8 mouse cellular contexts compared by ENCODE assay signal in genomic region chr13:38346096-38346915, GRCm38 (mm10). TPM values are rescaled to one million over a fixed set of nuclear protein-coding genes. Genes with fewer than 3 reads are reported as not detected.
DNase-seq lines count a peak whose midpoint lies in the region; ATAC-seq and TF ChIP-seq lines count a peak whose summit lies in the region.

No protein-coding gene starts in this region.

- no peak for ATAC-seq in lung, embryonic 14.5 days (ENCODE audit: insufficient read depth)
- no peak for ATAC-seq in embryonic facial prominence, embryonic 13.5 days (ENCODE audit: insufficient number of reproducible peaks, insufficient read depth, low FRiP score, low TSS enrichment, low read depth)
- ATAC-seq in liver, embryonic 12.5 days = no peak
- ATAC-seq in stomach, embryonic 15.5 days (ENCODE audit: insufficient read depth, low FRiP score, low read depth) = no peak

- under 1% methylated on average over 62 of the region's 63 CpGs for WGBS in lung, embryonic 14.5 days
- WGBS in embryonic facial prominence, embryonic 13.5 days = under 1% methylated on average over 63 of the region's 63 CpGs
- 1% methylated on average over 63 of the region's 63 CpGs for WGBS in hindbrain, embryonic 10.5 days
- WGBS in liver, embryonic 12.5 days (ENCODE audit: insufficient replicate concordance) = 2% methylated on average over 62 of the region's 63 CpGs
- 1% methylated on average over 60 of the region's 63 CpGs for WGBS in stomach, embryonic 15.5 days

- no peak overlapping the region for H3K9ac ChIP-seq in lung, embryonic 14.5 days
- peak overlapping the region; percentile 72 for H3K9ac ChIP-seq in embryonic facial prominence, embryonic 13.5 days
- H3K9ac ChIP-seq in liver, embryonic 12.5 days = no peak overlapping the region
- H3K9ac ChIP-seq in stomach, embryonic 15.5 days = no peak overlapping the region

- TF ChIP-seq CTCF in lung, embryonic 14.5 days (IDR thresholded peaks at IDR 0.05; ENCODE audit: low read depth) = no peak

- H3K27ac ChIP-seq in lung, embryonic 14.5 days (ENCODE audit: low read depth) = no peak overlapping the region
- H3K27ac ChIP-seq in embryonic facial prominence, embryonic 13.5 days = no peak overlapping the region
- peak overlapping the region; percentile 77 for H3K27ac ChIP-seq in hindbrain, embryonic 10.5 days
- no peak overlapping the region for H3K27ac ChIP-seq in liver, embryonic 12.5 days
- H3K27ac ChIP-seq in stomach, embryonic 15.5 days = no peak overlapping the region

- intact Hi-C loops in left cerebral cortex, postnatal 36 days (cut with DNase I) = no loop called here

- H3K9me3 ChIP-seq in lung, embryonic 14.5 days (ENCODE audit: low read depth, low read length) = no peaks in the 10 kb centered on the region
- H3K9me3 ChIP-seq in embryonic facial prominence, embryonic 13.5 days = no peaks in the 10 kb centered on the region
- H3K9me3 ChIP-seq in hindbrain, embryonic 10.5 days = no peaks in the 10 kb centered on the region
- H3K9me3 ChIP-seq in liver, embryonic 12.5 days (replicated peaks) = no peaks in the 10 kb centered on the region
- no peaks in the 10 kb centered on the region for H3K9me3 ChIP-seq in stomach, embryonic 15.5 days

- H3K4me2 ChIP-seq in lung, embryonic 14.5 days = peak overlapping the region; percentile 65
- peak overlapping the region; percentile 89 for H3K4me2 ChIP-seq in embryonic facial prominence, embryonic 13.5 days
- peak overlapping the region; percentile 63 for H3K4me2 ChIP-seq in liver, embryonic 12.5 days
- H3K4me2 ChIP-seq in stomach, embryonic 15.5 days = peak overlapping the region; percentile 96

- H3K27me3 ChIP-seq in lung, embryonic 14.5 days (ENCODE audit: insufficient read depth, low read length) = peaks cover 56% of the 10 kb centered on the region
- H3K27me3 ChIP-seq in embryonic facial prominence, embryonic 13.5 days = peaks cover 61% of the 10 kb centered on the region
- peaks cover 71% of the 10 kb centered on the region for H3K27me3 ChIP-seq in hindbrain, embryonic 10.5 days (ENCODE audit: insufficient read depth, poor library complexity, severe bottlenecking)
- H3K27me3 ChIP-seq in liver, embryonic 12.5 days (replicated peaks) = peaks cover 73% of the 10 kb centered on the region
- H3K27me3 ChIP-seq in stomach, embryonic 15.5 days (replicated peaks) = peaks cover 46% of the 10 kb centered on the region

- peaks cover 12% of the 10 kb centered on the region; the same call in 1 of the 2 replicates for H3K4me1 ChIP-seq in lung, embryonic 14.5 days (ENCODE audit: insufficient read depth)
- H3K4me1 ChIP-seq in embryonic facial prominence, embryonic 13.5 days = peaks cover 43% of the 10 kb centered on the region
- H3K4me1 ChIP-seq in hindbrain, embryonic 10.5 days (replicated peaks) = peaks cover 40% of the 10 kb centered on the region
- peaks cover 18% of the 10 kb centered on the region; the same call in 1 of the 2 replicates for H3K4me1 ChIP-seq in liver, embryonic 12.5 days
- peaks cover 25% of the 10 kb centered on the region for H3K4me1 ChIP-seq in stomach, embryonic 15.5 days

- DNase-seq in lung, embryonic 14.5 days = peak; percentile 28
- no peak for DNase-seq in lung, postnatal 36 days
- peak; percentile 60 for DNase-seq in hindbrain, embryonic 10.5 days (ENCODE audit: low spot score)
- no peak for DNase-seq in T-cell, adult 2 months (ENCODE audit: low spot score)
- DNase-seq in left cerebral cortex, postnatal 36 days (ENCODE audit: low spot score in 2 of 2) = no peak

- no peaks in the 10 kb centered on the region for H3K36me3 ChIP-seq in lung, embryonic 14.5 days (ENCODE audit: insufficient read depth)
- H3K36me3 ChIP-seq in embryonic facial prominence, embryonic 13.5 days = no peaks in the 10 kb centered on the region
- no peaks in the 10 kb centered on the region for H3K36me3 ChIP-seq in hindbrain, embryonic 10.5 days
- no peaks in the 10 kb centered on the region for H3K36me3 ChIP-seq in liver, embryonic 12.5 days
- H3K36me3 ChIP-seq in stomach, embryonic 15.5 days = no peaks in the 10 kb centered on the region

- H3K4me3 ChIP-seq in lung, embryonic 14.5 days (ENCODE audit: low read depth, low read length) = peak overlapping the region; percentile 40
- H3K4me3 ChIP-seq in embryonic facial prominence, embryonic 13.5 days = peak overlapping the region; percentile 55
- peak overlapping the region; percentile 58 for H3K4me3 ChIP-seq in hindbrain, embryonic 10.5 days
- peak overlapping the region; percentile 41 for H3K4me3 ChIP-seq in liver, embryonic 12.5 days
- H3K4me3 ChIP-seq in stomach, embryonic 15.5 days (replicated peaks) = peak overlapping the region; percentile 46

RNA-seq across cellular contexts. Expression of gene Bmp6, which starts 1.4 kb away (rescaled TPM):
- polyA plus RNA-seq in lung, embryonic 14.5 days (2014; fragmentation: Nextera tagmentation; extraction: Ambion mirVana) = 1.1 and 1.4 TPM in 2 replicates
- 3.7 and 4.3 TPM in 2 replicates for polyA plus RNA-seq in embryonic facial prominence, embryonic 13.5 days (2015; fragmentation: Nextera tagmentation; extraction: Ambion mirVana)
- polyA plus RNA-seq in hindbrain, embryonic 10.5 days (2016; fragmentation: Nextera tagmentation; extraction: Ambion mirVana) = 2.2 and 2.9 TPM in 2 replicates
- polyA plus RNA-seq in liver, embryonic 12.5 days (2016; fragmentation: Nextera tagmentation; extraction: Ambion mirVana) = 0.51 and 0.91 TPM in 2 replicates
- polyA plus RNA-seq in stomach, embryonic 15.5 days (2015; fragmentation: Nextera tagmentation; extraction: Ambion mirVana) = 1.9 and 2.1 TPM in 2 replicates
- total RNA-seq in left cerebral cortex, postnatal 36 days (2021) = 10 to 100 TPM in 1 of 2 experiments, 1 to 10 TPM in 1; 6.5 to 11.8 TPM

Comparison
In these comparisons a context has a peak if more than half of its experiments do, and no peak if none do; other contexts are left out.
1. DNase-seq: peak in lung, embryonic 14.5 days (single experiment) and hindbrain, embryonic 10.5 days (single experiment); none in lung, postnatal 36 days (single experiment), T-cell, adult 2 months (single experiment) and left cerebral cortex, postnatal 36 days (0 of 2).
2. Peak in every context shown above with its lines, with median percentiles within 50 percentile points of each other: H3K4me2 ChIP-seq and H3K4me3 ChIP-seq.